Mouse (Mus musculus): Measurements from ENCODE around the gene Hoxd10.

GRCm38 (mm10) chr2:74720955-74721491, 29.3 kb downstream of the Hoxd10 start:
- TF ChIP-seq POLR2A (IDR thresholded peaks at IDR 0.05; ENCODE audit: insufficient read depth, low read depth, low read length) (no peak), CTCF (IDR thresholded peaks at IDR 0.05; ENCODE audit: insufficient read depth, low read depth, low read length) (no peak)
